Mouse (Mus musculus) neural tube, embryonic 11.5 days (tissue): ENCODE measurements around the gene Fam53a. TPM values are rescaled to one million over a fixed set of nuclear protein-coding genes. Genes with fewer than 3 reads are reported as not detected.

Experiments
- polyA plus RNA-seq: library from polyadenylated mRNA; unstranded; fragments of >200 nt; fragmentation: Nextera tagmentation; extraction: Ambion mirVana; gene quantifications from 2 replicates; pipeline ENCODE4 v1.2.1, GENCODE M21; 2014

The Fam53a gene
- polyA plus RNA-seq, 1 experiment from 2014 or later: 53.4 TPM

Other genes with a start within 250 kb of the Fam53a start
- 0.59 and 1.2 TPM in 2 replicates for gene Nkx1-1, start 195.7 kb downstream of the Fam53a start, polyA plus RNA-seq
- 0.58 and 0.77 TPM in 2 replicates for gene Gm9903, start 290 bp upstream of the Fam53a start, polyA plus RNA-seq
- gene Slbp, start 22.9 kb upstream of the Fam53a start, polyA plus RNA-seq: 242 and 267 TPM in 2 replicates
- gene Tacc3, start 28.5 kb upstream of the Fam53a start, polyA plus RNA-seq: 238 and 260 TPM in 2 replicates
- 38.6 and 39.7 TPM in 2 replicates for gene Tmem129, start 28.8 kb upstream of the Fam53a start, polyA plus RNA-seq
- gene Fgfr3, start 92.0 kb upstream of the Fam53a start, polyA plus RNA-seq: 61.3 and 72.0 TPM in 2 replicates
- gene Letm1, start 153.2 kb upstream of the Fam53a start, polyA plus RNA-seq: 51.0 and 54.6 TPM in 2 replicates
- gene Nsd2, start 191.1 kb upstream of the Fam53a start, polyA plus RNA-seq: 96.0 and 116 TPM in 2 replicates